Mouse (Mus musculus): ENCODE results near the gene 1700123O20Rik.

Gene 1700123O20Rik

DNA sequence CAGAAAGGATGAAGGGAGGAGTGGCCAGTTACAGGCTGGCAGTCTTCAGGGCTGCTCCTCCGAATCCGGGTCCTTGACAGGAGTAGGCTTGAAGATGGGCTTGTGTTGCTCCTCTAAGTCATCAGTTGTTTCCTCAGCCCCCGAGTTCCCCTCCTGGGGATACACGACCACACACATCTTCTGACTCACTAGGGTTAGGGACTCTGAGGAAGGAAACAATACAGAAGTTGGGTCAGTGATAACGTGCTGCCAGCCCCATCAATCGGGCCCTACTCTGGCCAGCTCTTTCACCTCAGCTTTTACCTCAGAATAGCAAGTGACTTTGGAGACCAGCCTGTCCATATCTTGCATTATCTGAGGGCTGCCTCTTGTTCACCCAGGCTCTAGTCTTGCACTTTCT is 38.0 kb downstream of the 1700123O20Rik start:
- DNase-seq (ENCODE audit: extremely low spot score) = no peak

DNA sequence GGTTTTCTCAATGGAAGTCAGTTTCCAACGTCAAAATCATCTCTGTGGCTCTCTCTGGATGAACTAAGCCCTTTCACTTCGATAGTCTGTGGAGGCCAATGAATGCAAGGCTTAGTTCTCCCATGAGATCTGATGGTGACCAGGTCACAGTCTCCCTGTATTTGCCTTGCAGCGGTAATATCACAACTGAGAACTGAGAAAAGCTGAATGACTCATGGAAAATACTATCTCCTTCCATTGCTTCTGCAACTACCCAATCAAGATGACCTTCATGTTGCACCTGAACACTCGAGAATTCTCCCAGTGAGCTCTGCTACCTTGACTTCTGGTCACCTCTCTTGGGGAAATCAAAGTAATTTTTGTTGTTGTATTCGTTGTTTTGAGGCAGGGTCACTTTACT is 41.5 kb downstream of the 1700123O20Rik start:
- DNase-seq (ENCODE audit: extremely low spot score) = no peak

- DNase-seq (ENCODE audit: extremely low spot score) = no peak
Observed at GRCm38 (mm10) chr14:54728823-54729653, 43.0 kb downstream of the 1700123O20Rik start.

DNA sequence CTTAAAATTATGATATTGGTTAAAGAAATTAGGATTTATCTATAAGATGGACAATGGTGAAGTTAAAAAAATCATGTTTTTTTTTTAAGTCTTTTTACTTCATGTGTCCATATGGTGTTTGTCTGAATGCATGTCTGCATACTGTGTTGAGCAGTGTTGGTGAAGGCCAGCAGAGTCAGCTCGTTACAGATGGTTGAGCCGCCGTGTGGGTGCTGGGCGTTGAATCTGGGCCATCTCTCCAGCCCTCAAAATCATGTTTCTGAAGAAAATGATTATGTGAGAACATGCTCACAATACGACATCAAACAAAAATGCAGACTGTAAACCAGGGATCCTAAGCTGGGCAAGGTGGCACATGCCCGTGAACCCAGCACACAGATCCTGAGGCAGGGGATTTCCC is 44.3 kb downstream of the 1700123O20Rik start:
- no peak for DNase-seq (ENCODE audit: extremely low spot score)

GRCm38 (mm10) chr14:54732206-54732605 is 46.2 kb downstream of the 1700123O20Rik start:
- DNase-seq (ENCODE audit: extremely low spot score) = no peak

DNA sequence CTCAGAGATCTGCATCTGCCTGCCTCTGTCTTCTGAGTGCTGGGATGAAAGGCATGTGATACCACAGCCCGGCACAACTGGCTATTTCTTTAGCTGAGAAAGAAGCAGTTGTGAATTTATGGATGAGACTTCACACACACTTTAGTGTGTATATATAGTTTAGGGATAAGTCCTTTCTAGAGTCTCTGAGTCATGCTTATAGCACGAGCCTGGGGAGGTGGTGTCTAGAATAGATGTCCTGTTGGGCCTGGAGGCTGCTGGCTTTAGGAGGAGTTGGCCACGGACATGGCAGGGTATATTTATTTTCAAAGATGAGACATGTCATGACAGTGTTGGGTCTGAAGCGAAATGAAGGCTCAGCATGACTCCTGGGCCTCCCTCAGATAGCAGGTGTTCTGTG is 48.0 kb downstream of the 1700123O20Rik start:
- DNase-seq (ENCODE audit: extremely low spot score) = no peak

GRCm38 (mm10) chr14:54735221-54735620 is 49.2 kb downstream of the 1700123O20Rik start:
- DNase-seq (ENCODE audit: extremely low spot score) = no peak

DNA sequence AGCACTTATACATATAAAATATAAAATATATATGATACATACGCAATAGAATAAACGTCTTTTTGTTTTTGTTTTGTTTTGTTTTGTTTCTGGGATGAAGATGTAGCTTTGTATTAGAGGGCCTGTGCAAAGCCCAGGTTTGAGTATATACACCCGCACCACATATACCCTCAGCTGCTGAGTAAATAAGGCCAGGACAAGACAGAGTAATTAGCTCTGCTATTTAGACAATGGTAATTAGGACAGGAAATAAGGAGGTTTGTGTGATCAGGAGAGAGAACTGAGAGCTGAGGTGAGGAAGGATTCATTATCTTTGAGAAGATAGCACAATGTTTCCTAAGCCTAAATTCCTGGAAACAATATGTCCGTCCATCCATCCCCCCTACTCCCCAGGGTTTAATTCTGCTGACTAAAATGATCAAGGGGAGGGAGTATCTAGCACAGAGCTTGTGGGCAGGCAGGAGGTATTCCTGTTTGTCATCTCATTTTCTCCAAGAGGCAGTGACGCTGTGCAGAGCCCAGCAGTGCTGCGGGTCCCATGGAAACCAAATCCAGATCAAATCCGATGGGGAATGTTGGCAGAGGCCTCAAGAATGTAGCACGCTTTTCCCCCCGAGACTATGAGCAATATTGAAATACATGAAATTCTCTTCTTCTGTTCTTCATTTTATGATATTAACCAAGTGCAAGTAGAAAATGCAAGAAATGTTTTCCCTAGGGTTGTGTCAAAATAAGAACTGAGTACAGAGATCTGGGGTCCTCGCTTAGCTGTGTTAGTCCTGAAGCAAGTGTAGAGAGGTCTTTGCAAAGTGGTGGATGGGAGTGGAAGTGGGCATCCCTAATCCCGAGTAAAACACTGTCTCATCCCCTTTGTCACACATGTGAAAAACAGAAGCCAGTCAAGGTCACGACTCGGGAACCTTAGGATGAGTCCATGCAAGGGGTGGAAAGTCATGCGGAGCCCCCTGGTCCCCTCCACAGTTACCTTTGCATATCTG is 50.8 kb downstream of the 1700123O20Rik start:
- DNase-seq (ENCODE audit: extremely low spot score) = no peak

DNA sequence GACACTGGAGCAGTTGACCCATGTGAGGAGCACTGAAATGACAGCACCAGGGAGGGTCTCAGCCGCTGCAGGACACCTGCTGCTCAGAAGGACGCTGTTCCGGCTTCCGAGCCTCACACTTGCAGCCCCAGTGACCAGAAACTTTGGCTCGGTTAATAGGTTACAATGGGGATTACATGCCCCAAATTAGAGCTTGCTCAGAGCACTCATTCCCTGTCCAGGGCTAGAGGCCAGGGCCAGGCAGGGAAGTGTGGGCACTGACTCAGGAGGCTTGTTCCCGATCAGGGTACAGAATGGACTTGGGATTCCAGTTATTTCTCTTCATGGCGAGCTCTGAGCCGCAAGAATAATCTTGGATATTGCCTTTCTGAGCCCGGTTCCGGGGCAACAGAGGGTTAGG is 51.6 kb downstream of the 1700123O20Rik start:
- DNase-seq (ENCODE audit: extremely low spot score) = no peak
